Mouse (Mus musculus) embryonic fibroblast, embryonic 13.5 days (primary cell): ENCODE data around the gene Nup43. TPM values are rescaled to one million over a fixed set of nuclear protein-coding genes. Genes with fewer than 3 reads are reported as not detected.
A peak's percentile ranks its signal among the peaks of the same experiment; 100 is the strongest.

Experiments
- H3K27ac ChIP-seq: 2 replicates; pipeline ENCODE4 v1.5.1; 2012; ENCODE audit warnings: low read length, control low read depth, inconsistent platforms; ENCODE audit not compliant: insufficient read depth
- H3K4me1 ChIP-seq: 2 replicates; pipeline ENCODE4 v1.6.1; 2011; ENCODE audit warnings: low read length; ENCODE audit not compliant: control insufficient read depth, insufficient read depth
- H3K4me3 ChIP-seq: 2 replicates; pipeline ENCODE4 v1.5.1; 2011; ENCODE audit warnings: mild to moderate bottlenecking, control low read depth, low read length; ENCODE audit not compliant: insufficient read depth
- CTCF ChIP-seq: IDR thresholded peaks from 2 replicates; pipeline ENCODE4 v1.5.1; 2011; ENCODE audit warnings: mild to moderate bottlenecking, control low read depth, low read length, moderate library complexity, borderline replicate concordance; ENCODE audit not compliant: insufficient read depth
- POLR2A ChIP-seq: IDR thresholded peaks from 2 replicates; pipeline ENCODE4 v1.6.1; 2011; ENCODE audit warnings: low read depth, mild to moderate bottlenecking, control low read depth, low read length, moderate library complexity
- polyA plus RNA-seq: library from polyadenylated mRNA; stranded (reverse); fragments of >200 nt; gene quantifications from 2 replicates; pipeline ENCODE4 v1.2.4, GENCODE M21; 2011; ENCODE audit warnings: low read depth; ENCODE audit not compliant: missing spikeins, insufficient read length

Gene Nup43
- polyA plus RNA-seq, 1 experiment: 25.6 TPM

DNA sequence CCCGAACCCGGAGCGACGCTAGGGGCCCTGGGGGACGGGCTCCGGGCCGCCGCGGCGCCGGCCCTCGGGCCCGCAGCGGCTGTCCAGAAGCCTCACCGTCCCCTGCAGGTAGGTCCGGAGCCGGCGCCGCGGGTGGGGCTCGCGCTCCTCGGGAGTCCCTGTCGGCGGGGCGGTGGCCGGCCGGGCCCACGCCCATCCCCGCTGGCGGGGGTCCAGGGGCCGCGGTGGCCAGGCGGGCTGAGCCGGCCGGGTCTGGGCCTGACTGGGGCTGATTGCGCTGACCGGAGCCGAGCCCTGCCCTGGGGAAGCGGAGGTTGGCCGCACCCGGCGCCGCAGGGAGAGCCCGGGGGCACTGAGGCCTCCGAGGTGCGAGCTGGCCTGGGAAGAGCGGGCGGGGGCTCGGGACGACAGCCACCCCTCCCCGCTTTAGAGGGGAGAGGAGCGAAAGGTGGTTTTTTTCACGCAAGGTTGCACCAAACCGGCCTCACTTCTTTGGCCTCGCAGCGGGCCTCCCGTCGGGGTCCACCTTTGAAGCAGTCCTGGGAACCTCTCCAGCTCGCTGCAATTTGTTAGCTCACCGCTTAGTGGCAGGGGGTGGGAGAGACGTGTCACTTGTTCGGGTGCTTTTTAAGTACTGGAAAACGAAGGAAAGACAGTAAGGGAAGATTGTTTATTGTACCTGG, 14.2 kb downstream of the Nup43 start:
- H3K4me1 ChIP-seq: peaks cover 6% of the 10 kb centered on the region
- TF ChIP-seq POLR2A (peak; percentile 46), CTCF (no peak)
- H3K4me3 ChIP-seq: peak overlapping the region; percentile 86
- peak overlapping the region; percentile 95 for H3K27ac ChIP-seq

DNA sequence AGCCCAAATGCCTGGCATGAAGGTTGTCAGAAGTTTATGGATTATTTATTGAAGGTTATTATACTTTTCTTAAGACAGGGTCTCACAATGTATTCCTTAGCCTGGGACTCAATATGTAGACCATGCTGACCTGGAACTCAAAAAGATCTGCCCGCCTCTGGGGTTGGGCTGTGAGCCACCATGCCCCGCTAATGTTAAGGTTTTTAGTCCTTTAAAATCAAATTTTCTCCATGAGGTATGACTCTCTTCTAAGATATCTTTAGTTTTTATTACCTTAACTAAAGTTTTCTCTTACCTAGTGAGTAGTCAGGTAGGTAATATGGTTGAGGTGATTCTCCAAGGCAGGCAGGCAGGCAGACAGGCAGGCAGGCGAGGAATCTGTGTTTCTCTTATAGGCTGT, 14.9 kb downstream of the Nup43 start:
- Histone ChIP-seq H3K27ac (no peak overlapping the region), H3K4me1 (peaks cover 6% of the 10 kb centered on the region), H3K4me3 (peak overlapping the region; percentile 86)
- TF ChIP-seq CTCF: no peak
- TF ChIP-seq POLR2A: no peak

DNA sequence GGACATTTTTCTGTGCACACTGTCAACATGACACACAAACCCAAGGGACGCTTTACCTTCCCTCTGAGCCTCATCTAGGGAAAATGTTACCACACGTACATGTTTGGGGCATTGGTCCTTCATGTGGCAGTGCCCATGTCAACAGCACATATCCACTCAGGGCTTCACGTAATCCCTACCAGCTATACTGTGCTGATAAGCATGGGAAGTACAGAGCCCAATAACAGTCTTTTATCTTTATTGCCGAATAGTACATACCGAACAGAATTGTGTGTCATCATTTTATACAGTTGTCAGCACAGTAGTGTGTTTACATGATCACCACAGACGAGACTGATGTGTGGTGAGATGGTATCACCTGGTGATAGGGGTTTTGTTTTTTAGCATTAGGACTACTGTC, 19.6 kb downstream of the Nup43 start:
- Histone ChIP-seq H3K27ac (no peak overlapping the region), H3K4me3 (no peak overlapping the region), H3K4me1 (peaks cover 6% of the 10 kb centered on the region)
- no peak for TF ChIP-seq CTCF
- no peak for TF ChIP-seq POLR2A

DNA sequence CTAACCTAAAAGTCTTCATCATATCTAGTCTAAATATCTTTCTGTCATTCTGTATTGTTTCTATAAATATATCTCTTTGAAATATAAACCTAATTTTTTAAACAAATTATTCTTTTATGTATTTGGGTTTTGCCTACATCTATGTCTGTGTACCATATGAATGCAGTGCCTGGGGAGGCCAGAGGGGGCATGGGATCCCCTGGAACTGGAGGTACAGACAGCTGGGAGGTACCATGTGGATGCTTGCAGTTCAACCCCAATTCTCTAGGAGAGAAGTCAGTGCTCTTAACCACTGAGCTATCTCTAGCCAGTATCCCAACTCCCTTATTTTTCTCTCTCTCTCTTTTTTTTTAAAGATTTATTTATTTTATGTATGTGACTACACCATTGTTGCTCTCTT, 28.0 kb downstream of the Nup43 start:
- TF ChIP-seq CTCF (no peak), POLR2A (no peak)
- H3K27ac ChIP-seq: no peak overlapping the region
- no peaks in the 10 kb centered on the region for H3K4me1 ChIP-seq
- H3K4me3 ChIP-seq: no peak overlapping the region

DNA sequence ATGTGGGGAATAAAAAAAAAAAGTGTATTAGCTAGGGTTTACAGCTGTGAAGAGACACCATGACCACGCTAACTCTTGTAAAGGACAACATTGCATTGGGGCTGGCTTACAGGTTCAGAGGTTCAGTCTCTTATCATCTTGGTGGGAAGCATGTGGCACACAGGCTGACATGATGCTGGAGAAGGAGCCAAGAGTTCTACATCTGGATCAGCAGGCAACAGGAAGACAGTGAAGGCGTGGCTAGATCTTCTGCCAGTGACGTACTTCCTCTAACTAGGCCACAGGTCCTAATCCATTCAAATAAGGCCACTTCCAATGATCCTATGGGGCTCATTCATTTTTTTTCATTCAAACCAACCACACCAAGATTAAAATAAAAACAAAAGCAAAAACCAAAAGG, 32.8 kb downstream of the Nup43 start:
- H3K27ac ChIP-seq: no peak overlapping the region
- H3K4me1 ChIP-seq: no peaks in the 10 kb centered on the region
- no peak for TF ChIP-seq POLR2A
- no peak overlapping the region for H3K4me3 ChIP-seq

DNA sequence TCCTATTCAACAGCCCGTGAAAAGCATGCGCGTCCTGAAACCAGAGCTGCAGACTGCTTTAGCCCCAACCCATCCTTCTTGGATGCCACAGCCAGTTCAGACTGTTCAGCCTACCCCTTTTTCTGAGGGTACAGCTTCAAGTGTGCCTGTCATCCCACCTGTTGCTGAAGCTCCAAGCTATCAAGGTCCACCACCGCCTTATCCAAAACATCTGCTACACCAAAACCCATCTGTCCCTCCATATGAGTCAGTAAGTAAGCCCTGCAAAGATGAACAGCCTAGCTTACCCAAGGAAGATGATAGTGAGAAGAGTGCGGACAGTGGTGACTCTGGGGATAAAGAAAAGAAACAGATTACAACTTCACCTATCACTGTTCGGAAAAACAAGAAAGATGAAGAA, 35.3 kb downstream of the Nup43 start:
- H3K27ac ChIP-seq: no peak overlapping the region
- no peaks in the 10 kb centered on the region for H3K4me1 ChIP-seq
- H3K4me3 ChIP-seq: no peak overlapping the region
- no peak for TF ChIP-seq CTCF
- no peak for TF ChIP-seq POLR2A

DNA sequence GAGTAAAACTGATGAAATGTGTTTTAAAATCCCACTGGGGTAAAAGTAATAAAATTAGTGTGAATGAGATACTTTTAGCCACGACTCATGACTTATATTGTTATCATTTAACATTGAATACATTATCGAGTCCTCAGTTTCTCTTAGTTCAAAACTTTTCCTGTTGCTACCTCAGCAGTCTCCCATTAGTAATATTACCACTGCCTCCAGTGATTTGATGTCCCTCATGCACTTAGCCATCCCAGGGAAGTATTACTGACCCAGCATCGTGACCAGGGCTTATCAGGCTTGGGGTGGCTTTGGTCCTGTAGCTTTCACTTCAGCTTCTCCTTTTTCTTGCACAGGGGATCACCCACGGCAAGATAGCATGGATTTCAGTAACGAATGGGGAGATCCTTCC, 42.8 kb downstream of the Nup43 start:
- Histone ChIP-seq H3K4me1 (no peaks in the 10 kb centered on the region), H3K4me3 (no peak overlapping the region), H3K27ac (no peak overlapping the region)
- TF ChIP-seq POLR2A: no peak
- TF ChIP-seq CTCF: no peak

DNA sequence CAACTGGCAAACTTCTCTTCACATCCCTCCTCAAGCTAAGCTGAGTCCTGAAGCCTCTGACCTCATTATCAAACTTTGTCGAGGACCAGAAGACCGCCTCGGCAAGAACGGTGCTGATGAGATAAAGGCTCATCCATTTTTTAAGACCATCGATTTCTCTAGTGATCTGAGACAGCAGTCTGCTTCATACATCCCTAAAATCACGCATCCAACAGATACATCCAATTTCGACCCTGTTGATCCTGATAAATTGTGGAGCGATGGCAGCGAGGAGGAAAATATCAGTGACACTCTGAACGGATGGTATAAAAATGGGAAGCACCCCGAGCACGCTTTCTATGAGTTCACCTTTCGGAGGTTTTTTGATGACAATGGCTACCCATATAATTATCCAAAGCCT, 45.2 kb downstream of the Nup43 start:
- no peak for TF ChIP-seq CTCF
- no peak for TF ChIP-seq POLR2A
- no peak overlapping the region for H3K4me3 ChIP-seq
- no peaks in the 10 kb centered on the region for H3K4me1 ChIP-seq
- H3K27ac ChIP-seq: no peak overlapping the region

DNA sequence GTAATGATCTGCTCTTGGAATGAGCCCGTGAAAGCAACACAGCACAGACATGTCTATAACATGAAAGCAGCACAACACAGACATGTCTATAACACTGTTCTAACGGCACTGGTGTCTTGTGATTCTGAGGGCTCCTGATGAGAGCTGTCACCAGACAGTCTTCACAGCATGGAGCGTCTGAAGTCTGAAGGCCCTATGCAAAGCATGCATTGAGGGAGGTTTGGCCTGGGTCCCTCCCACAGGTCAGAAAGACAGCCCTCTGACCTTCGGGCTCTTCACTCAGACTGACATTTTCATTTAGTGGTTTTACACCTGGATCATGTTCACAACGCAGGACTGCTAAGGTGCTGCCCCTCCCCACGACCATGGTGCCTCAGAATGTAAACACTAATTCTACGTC, 47.8 kb downstream of the Nup43 start:
- H3K4me1 ChIP-seq: no peaks in the 10 kb centered on the region
- no peak overlapping the region for H3K4me3 ChIP-seq
- H3K27ac ChIP-seq: no peak overlapping the region
- no peak for TF ChIP-seq POLR2A
- TF ChIP-seq CTCF: no peak

DNA sequence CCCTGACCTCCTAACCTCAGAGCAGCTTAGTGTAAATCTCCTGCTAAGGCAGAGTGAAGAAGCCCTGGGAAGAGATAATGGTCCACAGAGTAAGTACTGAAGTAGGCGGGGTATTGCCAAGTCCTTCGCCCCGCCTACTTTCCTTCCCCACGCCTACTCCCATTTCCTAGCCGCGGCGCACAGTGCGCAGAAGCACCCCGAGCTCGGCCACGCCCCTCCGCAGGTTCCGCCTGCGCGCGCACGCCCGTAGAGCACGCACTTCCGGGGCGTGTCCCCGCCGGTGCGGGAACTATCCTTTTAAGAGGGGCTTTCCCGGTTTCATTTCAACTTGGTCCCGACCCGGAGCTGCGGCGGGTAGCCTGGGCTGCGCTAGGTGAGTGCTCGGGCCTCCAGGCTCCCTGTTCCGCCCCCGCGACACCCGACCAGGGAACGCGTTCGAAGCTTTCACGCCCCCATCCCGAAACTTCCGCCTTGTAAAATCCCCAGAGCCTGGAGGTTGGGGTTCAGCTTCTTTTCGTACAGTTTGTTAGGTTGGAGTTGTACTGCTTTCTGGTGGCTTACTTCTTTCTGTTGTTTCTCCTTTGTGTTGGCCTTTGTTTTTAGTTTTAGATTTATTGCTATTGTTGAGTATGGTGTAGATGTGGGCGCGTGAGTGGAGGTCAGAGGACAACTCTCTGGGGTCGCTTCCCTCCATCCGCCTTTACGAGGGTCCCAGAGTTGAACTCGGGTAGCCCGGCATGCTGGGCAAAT, 58.6 kb downstream of the Nup43 start, which contains the start of gene Katna1:
Katna1 (plus strand) TSS at position 250 of the 750 bp plus-strand sequence.
- H3K4me1 ChIP-seq: no peaks in the 10 kb centered on the region
- peak within 1 kb of the TSS; percentile 52 for H3K27ac ChIP-seq
- TF ChIP-seq POLR2A: peak; percentile 75
- no peak for TF ChIP-seq CTCF
- peak within 1 kb of the TSS; percentile 85 for H3K4me3 ChIP-seq
